ENCODE assay signal across 7 mouse cellular contexts in genomic region chr3:122728852-122729600, GRCm38 (mm10). TPM values are rescaled to one million over a fixed set of nuclear protein-coding genes. Genes with fewer than 3 reads are reported as not detected.
DNase-seq lines count a peak whose midpoint lies in the region; ATAC-seq and TF ChIP-seq lines count a peak whose summit lies in the region.

Gene Pde5a, plus strand, starts transcription at chr3:122728947.

- under 1% methylated on average over 49 of the region's 49 CpGs for WGBS in bone marrow, adult 2 months
- under 1% methylated on average over 49 of the region's 49 CpGs for WGBS in embryonic facial prominence, embryonic 12.5 days
- under 1% methylated on average over 49 of the region's 49 CpGs for WGBS in kidney, adult 2 months
- under 1% methylated on average over 49 of the region's 49 CpGs for WGBS in midbrain, embryonic 16.5 days
- under 1% methylated on average over 49 of the region's 49 CpGs for WGBS in spleen, adult 2 months

- peak; percentile 24; the same call in 1 of the 2 replicates for TF ChIP-seq POLR2A in bone marrow, adult 2 months (IDR thresholded peaks at IDR 0.05; ENCODE audit: borderline replicate concordance, control insufficient read depth, low read depth, low read length)
- TF ChIP-seq POLR2A in kidney, adult 2 months (IDR thresholded peaks at IDR 0.05; ENCODE audit: low read depth, low read length), result no peak
- TF ChIP-seq POLR2A in spleen, adult 2 months (IDR thresholded peaks at IDR 0.05; ENCODE audit: low read depth, low read length), result no peak

- H3K9me3 ChIP-seq in embryonic facial prominence, embryonic 12.5 days, result no peaks in the 10 kb centered on the region
- no peaks in the 10 kb centered on the region for H3K9me3 ChIP-seq in midbrain, embryonic 16.5 days (replicated peaks; ENCODE audit: control insufficient read depth, low read length, poor library complexity, severe bottlenecking)

- 0 out of 2 replicates have a peak, but pooled peaks cover 4% of the 10 kb centered on the region for H3K27me3 ChIP-seq in embryonic facial prominence, embryonic 12.5 days
- no peaks in the 10 kb centered on the region for H3K27me3 ChIP-seq in kidney, adult 2 months (replicated peaks; ENCODE audit: control insufficient read depth, insufficient read depth, low read length)
- no peaks in the 10 kb centered on the region for H3K27me3 ChIP-seq in midbrain, embryonic 16.5 days (ENCODE audit: control insufficient read depth, insufficient read depth, low read depth, low read length)
- H3K27me3 ChIP-seq in spleen, adult 2 months (ENCODE audit: control insufficient read depth, insufficient read depth, low read length), result peaks cover 14% of the 10 kb centered on the region

- H3K9ac ChIP-seq in embryonic facial prominence, embryonic 12.5 days, result peak within 1 kb of the TSS; percentile 83
- H3K9ac ChIP-seq in midbrain, embryonic 16.5 days (ENCODE audit: low read depth, low read length), result peak within 1 kb of the TSS; percentile 85

- no peaks in the 10 kb centered on the region for H3K4me1 ChIP-seq in bone marrow, adult 2 months (ENCODE audit: control insufficient read depth, insufficient read depth, low read length)
- H3K4me1 ChIP-seq in embryonic facial prominence, embryonic 12.5 days, result peaks cover 6% of the 10 kb centered on the region; the same call in 1 of the 2 replicates
- no peaks in the 10 kb centered on the region for H3K4me1 ChIP-seq in kidney, adult 2 months (ENCODE audit: control insufficient read depth, insufficient read depth, low read length)
- H3K4me1 ChIP-seq in midbrain, embryonic 16.5 days (ENCODE audit: control insufficient read depth, insufficient read depth, low read length), result peaks cover 16% of the 10 kb centered on the region
- H3K4me1 ChIP-seq in spleen, adult 2 months (ENCODE audit: control insufficient read depth, insufficient read depth, insufficient read length), result peaks cover 8% of the 10 kb centered on the region; the same call in 1 of the 2 replicates

- peak; percentile 44 for ATAC-seq in embryonic facial prominence, embryonic 12.5 days (ENCODE audit: insufficient number of reproducible peaks, insufficient read depth, low FRiP score, low TSS enrichment)
- ATAC-seq in midbrain, embryonic 16.5 days, result peak; percentile 62

- H3K4me3 ChIP-seq in bone marrow, adult 2 months (replicated peaks; ENCODE audit: control insufficient read depth, low read depth, low read length), result peak within 1 kb of the TSS; percentile 74
- H3K4me3 ChIP-seq in embryonic facial prominence, embryonic 12.5 days, result peak within 1 kb of the TSS; percentile 77
- peak within 1 kb of the TSS; percentile 61 for H3K4me3 ChIP-seq in kidney, adult 2 months (ENCODE audit: insufficient read depth, low read depth, low read length)
- H3K4me3 ChIP-seq in midbrain, embryonic 16.5 days (ENCODE audit: low read depth, low read length), result peak within 1 kb of the TSS; percentile 83
- H3K4me3 ChIP-seq in spleen, adult 2 months (ENCODE audit: extremely low read depth, insufficient read depth, insufficient read length), result peak within 1 kb of the TSS; percentile 76

- H3K4me2 ChIP-seq in embryonic facial prominence, embryonic 12.5 days (replicated peaks), result peak within 1 kb of the TSS; percentile 82
- H3K4me2 ChIP-seq in midbrain, embryonic 16.5 days (ENCODE audit: low read length), result peak within 1 kb of the TSS; percentile 84

- no peaks in the 10 kb centered on the region for H3K36me3 ChIP-seq in embryonic facial prominence, embryonic 12.5 days
- no peaks in the 10 kb centered on the region for H3K36me3 ChIP-seq in kidney, adult 2 months (ENCODE audit: control insufficient read depth, insufficient read depth, low read length)
- no peaks in the 10 kb centered on the region for H3K36me3 ChIP-seq in midbrain, embryonic 16.5 days (ENCODE audit: control insufficient read depth, insufficient read depth, low read length)
- no peaks in the 10 kb centered on the region for H3K36me3 ChIP-seq in spleen, adult 2 months (ENCODE audit: control insufficient read depth, insufficient read depth, low read length)

- peak; percentile 69 for TF ChIP-seq CTCF in bone marrow, adult 2 months (IDR thresholded peaks at IDR 0.05; ENCODE audit: control insufficient read depth, insufficient read depth, low read length)
- peak; percentile 75 for TF ChIP-seq CTCF in kidney, adult 2 months (conservative IDR thresholded peaks at IDR 0.05; ENCODE audit: insufficient read depth, insufficient read length, low read depth, low read length)
- TF ChIP-seq CTCF in spleen, adult 2 months (IDR thresholded peaks at IDR 0.05; ENCODE audit: extremely low read depth, insufficient read depth, insufficient read length, insufficient replicate concordance), result peak; percentile 64

- H3K27ac ChIP-seq in bone marrow, adult 2 months (ENCODE audit: control insufficient read depth, insufficient read depth, low read depth, low read length, poor library complexity), result peak within 1 kb of the TSS; percentile 54
- peak within 1 kb of the TSS; percentile 89 for H3K27ac ChIP-seq in embryonic facial prominence, embryonic 12.5 days
- peak within 1 kb of the TSS; percentile 10; the same call in 1 of the 2 replicates for H3K27ac ChIP-seq in kidney, adult 2 months (ENCODE audit: insufficient read depth, low read depth, low read length)
- peak within 1 kb of the TSS; percentile 77 for H3K27ac ChIP-seq in midbrain, embryonic 16.5 days (ENCODE audit: low read length)
- H3K27ac ChIP-seq in spleen, adult 2 months (ENCODE audit: insufficient read depth, low read length), result peak within 1 kb of the TSS; percentile 28; the same call in 1 of the 2 replicates

- peak; percentile 59 to 64 for DNase-seq in heart, adult 9 months (ENCODE audit: low spot score in 2 of 2)
- DNase-seq in kidney, adult 2 months, result peak; percentile 73
- peak; percentile 71 for DNase-seq in liver
- peak in 1 of 2 experiments; percentile 57 for DNase-seq in spleen, adult 2 months (ENCODE audit: low read depth in 1 of 2, low spot score in 2 of 2)

RNA-seq across cellular contexts. Expression of gene Pde5a, which starts in this region (rescaled TPM):
- 10.9 and 13.3 TPM in 2 replicates for polyA plus RNA-seq in bone marrow, adult 2 months (2011; ENCODE audit: insufficient read depth, insufficient read length, low replicate concordance, missing spikeins)
- polyA plus RNA-seq in embryonic facial prominence, embryonic 12.5 days (2016; fragmentation: Nextera tagmentation; extraction: Ambion mirVana), result 5.2 and 5.6 TPM in 2 replicates
- polyA plus RNA-seq in kidney, adult 2 months (2012; rRNA removed), result 1.3 and 1.4 TPM in 2 replicates
- 1.6 and 1.7 TPM in 2 replicates for polyA plus RNA-seq in midbrain, embryonic 16.5 days (2015; fragmentation: Nextera tagmentation; extraction: Ambion mirVana)
- polyA plus RNA-seq in spleen, adult 2 months (2012; rRNA removed), result 1.3 and 1.4 TPM in 2 replicates

Comparison
In these comparisons a context has a peak if more than half of its experiments do, and no peak if none do; other contexts are left out.
1. H3K27ac ChIP-seq: peak in every context shown above with its lines; median percentile 89 in embryonic facial prominence, embryonic 12.5 days; 77 in midbrain, embryonic 16.5 days; 54 in bone marrow, adult 2 months; 28 in spleen, adult 2 months; 10 in kidney, adult 2 months.